Mouse (Mus musculus) sigmoid colon, adult 10 weeks (tissue): ENCODE measurements around the gene Erbin. TPM values are rescaled to one million over a fixed set of nuclear protein-coding genes. Genes with fewer than 3 reads are reported as not detected.

Experiments
- polyA plus RNA-seq: library from polyadenylated mRNA; stranded (reverse); fragments of 350-450 nt; fragmentation: Illumina TruSeq; extraction: RNeasy Lipid Tissue Mini Kit (QIAGEN cat#74804); gene quantifications from one replicate; pipeline ENCODE4 v1.2.3, GENCODE M21; 2014; ENCODE audit warnings: low read depth, low replicate concordance

Gene Erbin
- 737 TPM for polyA plus RNA-seq

DNA sequence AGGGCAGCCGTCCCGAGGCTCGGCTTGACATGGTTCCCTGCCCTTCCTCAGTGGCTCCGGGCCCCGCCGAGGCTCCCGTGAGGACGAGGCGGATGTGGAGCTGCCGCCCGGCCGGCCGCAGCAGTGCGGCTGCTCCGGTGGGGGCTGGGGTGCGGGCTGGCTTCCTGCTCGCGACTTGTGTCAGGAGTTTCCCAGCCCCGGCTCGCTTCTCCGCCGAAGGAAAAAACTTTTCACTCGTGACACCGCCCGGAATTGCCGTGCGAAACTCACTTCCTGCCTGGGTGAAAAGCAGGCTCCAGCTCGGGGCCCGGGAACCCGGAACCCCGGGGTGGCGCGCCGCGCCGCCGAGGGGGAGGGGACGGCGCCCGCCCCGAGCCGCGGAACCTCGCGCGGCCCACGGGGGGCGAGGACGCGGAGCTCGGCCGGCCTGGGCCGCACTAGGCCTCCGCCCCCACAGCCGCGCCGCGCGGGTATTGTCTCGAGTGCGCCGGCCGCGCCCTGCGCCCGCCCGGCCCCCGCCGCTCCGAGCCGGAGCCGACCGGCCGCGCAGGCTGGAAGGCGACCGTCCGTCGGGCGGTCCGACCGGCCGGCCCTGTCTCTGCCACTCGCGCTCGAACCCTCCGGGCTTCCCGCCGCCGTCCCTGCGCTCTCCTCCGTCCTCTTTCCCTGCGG is at the start of gene Erbin:
Gene Erbin, minus strand, starts transcription at position 254 of the 672 bp plus-strand sequence.

GRCm38 (mm10) chr13:103774119-103774757 is 146.1 kb downstream of the Erbin start, which contains the start of gene Srek1:
TSS of gene Srek1 (minus strand) at chr13:103774608.

Other genes starting within 250 kb of the Erbin start
- gene Srek1, start 145.9 kb downstream of the Erbin start, polyA plus RNA-seq, result 108 TPM
- gene Nln, start 189.1 kb upstream of the Erbin start, polyA plus RNA-seq, result 88.8 TPM
- gene Sgtb, start 189.2 kb upstream of the Erbin start, polyA plus RNA-seq, result 7.9 TPM